Mouse (Mus musculus) lung, adult 10 weeks (tissue): ENCODE results near the gene Atg4b. TPM values are rescaled to one million over a fixed set of nuclear protein-coding genes. Genes with fewer than 3 reads are reported as not detected.

Experiments
- polyA plus RNA-seq: library from polyadenylated mRNA; stranded (reverse); fragments of 350-450 nt; fragmentation: Illumina TruSeq; extraction: RNeasy Lipid Tissue Mini Kit (QIAGEN cat#74804); gene quantifications from one replicate; pipeline ENCODE4 v1.2.3, GENCODE M21; 2014; ENCODE audit warnings: low read depth, low replicate concordance; ENCODE audit not compliant: insufficient read depth

Gene Atg4b
- 24.6 TPM for polyA plus RNA-seq

GRCm38 (mm10) chr1:93751290-93751689 lies at the start of gene Atg4b:
Atg4b (plus strand) TSS chr1:93751500.

GRCm38 (mm10) chr1:93754573-93755290 lies 3.4 kb downstream of the Atg4b start, which contains the start of gene Thap4:
Thap4 (minus strand) TSS chr1:93754864.

GRCm38 (mm10) chr1:93801741-93802238 lies 50.5 kb downstream of the Atg4b start, which contains the start of gene Dtymk:
Dtymk (minus strand) TSS chr1:93801934.

GRCm38 (mm10) chr1:93803556-93804507 lies 52.5 kb downstream of the Atg4b start, which contains the start of gene Ing5:
Ing5 (plus strand) TSS chr1:93803965.

GRCm38 (mm10) chr1:93824609-93825008 lies 73.3 kb downstream of the Atg4b start, which contains the start of gene D2hgdh:
D2hgdh (plus strand) TSS chr1:93824909.

Other genes with a start within 250 kb of the Atg4b start
- gene Farp2, start 239.4 kb upstream of the Atg4b start, polyA plus RNA-seq, result 1.7 TPM
- 81.2 TPM for gene Stk25, start 92.8 kb upstream of the Atg4b start, polyA plus RNA-seq
- 16.7 TPM for gene Bok, start 65.8 kb upstream of the Atg4b start, polyA plus RNA-seq
- 28.8 TPM for gene Thap4, start 3.4 kb downstream of the Atg4b start, polyA plus RNA-seq
- gene Dtymk, start 50.4 kb downstream of the Atg4b start, polyA plus RNA-seq, result 39.8 TPM
- 8.5 TPM for gene Ing5, start 52.5 kb downstream of the Atg4b start, polyA plus RNA-seq
- gene D2hgdh, start 73.4 kb downstream of the Atg4b start, polyA plus RNA-seq, result 6.2 TPM
- gene Gal3st2, start 109.8 kb downstream of the Atg4b start, polyA plus RNA-seq, result 0.46 TPM
- gene Gal3st2b, start 166.8 kb downstream of the Atg4b start, polyA plus RNA-seq, result not detected
- not detected for gene Gal3st2c, start 239.0 kb downstream of the Atg4b start, polyA plus RNA-seq